Mouse (Mus musculus): ENCODE measurements around the gene Kif1b.
"Not testable (repeated sequence)": the region's sequence is repeated elsewhere in the genome, so short reads cannot be mapped to it uniquely, and the experiment has no call there.

Kif1b gene

DNA sequence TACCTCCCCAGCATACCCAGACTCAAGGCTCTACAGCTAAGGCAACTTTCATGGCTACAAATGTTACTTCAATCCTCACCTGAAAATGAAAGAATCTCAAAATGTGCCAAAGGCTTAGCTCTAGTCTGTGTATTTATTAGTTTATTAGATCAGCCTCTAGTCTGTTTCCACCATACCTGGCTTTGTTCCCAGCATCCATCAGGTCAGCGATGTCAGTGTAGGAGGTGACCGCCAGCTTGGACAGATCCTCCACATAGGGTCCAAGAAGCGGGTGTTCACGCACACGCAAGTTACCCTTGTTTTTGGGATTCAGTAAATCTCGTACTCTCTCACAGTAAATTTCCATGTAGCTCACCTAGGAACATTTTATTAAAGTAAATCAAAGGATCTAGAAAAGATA is 37.0 kb downstream of the Kif1b start:
- no peak for DNase-seq (ENCODE audit: low spot score)

DNA sequence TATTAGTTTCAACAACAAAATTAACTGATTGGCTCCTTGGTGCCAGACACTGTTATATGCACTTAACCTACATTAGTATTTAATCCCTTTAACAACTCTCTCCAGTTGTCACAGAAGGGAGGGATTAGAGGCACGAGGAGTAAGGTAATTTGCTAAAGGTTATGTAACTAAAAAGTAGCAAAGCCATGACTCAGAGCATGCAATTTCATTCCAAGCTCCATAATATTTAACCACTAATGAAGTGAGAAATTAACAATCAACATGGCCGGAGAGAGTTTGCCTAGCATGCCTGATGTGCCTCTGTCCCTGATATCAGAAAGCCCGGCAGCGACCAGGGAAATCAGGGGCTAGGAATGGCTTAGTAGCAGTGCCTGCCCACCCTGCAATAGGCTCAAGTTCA is 38.5 kb downstream of the Kif1b start:
- no peak for DNase-seq (ENCODE audit: low spot score)

DNA sequence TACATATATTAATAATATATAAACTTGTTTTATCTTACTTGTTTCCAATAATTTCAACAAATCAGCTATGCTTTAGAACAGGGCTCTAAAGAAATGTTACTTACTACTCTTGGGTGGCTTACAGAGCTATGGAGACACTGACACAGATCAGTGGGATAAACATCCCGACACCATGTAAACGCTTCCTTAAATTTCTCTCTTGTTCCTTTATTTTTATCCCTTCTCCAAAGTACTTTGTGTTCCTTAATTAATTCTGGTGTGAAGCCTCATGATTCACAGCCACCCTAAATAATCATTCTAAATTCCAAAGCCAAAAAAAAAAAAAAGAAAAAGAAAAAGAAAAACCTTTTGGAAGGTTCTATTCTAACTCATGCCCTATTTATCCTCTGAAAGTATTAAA is 42.6 kb downstream of the Kif1b start:
- DNase-seq (ENCODE audit: low spot score) = no peak

DNA sequence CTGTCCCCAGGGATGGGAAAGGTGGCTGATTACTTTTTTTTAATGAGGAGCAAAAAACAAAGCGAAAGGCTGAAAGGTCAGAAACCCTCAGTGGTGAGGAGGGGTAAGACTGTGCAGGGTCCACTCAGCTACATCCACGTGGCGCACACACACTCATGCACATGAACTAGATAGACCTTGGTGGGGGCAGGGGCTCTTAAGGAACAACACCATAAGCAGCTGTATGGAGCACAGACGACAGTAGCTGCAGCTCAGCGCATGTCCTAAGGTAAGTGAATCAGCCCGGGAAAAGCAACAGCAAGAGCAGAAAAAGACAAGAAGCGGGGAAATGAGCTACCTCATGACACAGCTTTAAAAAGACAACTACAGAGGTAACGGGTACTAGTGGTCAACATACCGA is 44.3 kb downstream of the Kif1b start:
- DNase-seq (ENCODE audit: low spot score) = no peak

DNA sequence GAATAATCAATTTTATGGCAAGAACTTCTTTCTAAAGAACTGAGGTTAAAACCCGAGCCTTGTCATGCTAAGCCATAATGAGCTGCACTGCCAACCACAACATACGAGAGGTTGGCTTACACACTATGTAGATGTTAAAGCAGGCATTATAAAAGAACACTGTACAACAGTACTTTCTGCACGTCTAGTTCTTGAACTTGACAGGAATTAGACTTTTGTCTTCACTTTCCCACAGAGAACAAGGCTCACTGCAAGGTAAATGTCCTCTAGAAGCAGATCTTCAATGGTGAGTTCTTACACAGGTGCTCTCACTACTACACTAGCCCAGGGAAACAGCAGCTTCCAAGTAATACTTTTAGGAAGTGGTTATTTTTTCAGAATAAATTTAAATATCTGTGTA is 46.0 kb downstream of the Kif1b start:
- no peak for DNase-seq (ENCODE audit: low spot score)

DNA sequence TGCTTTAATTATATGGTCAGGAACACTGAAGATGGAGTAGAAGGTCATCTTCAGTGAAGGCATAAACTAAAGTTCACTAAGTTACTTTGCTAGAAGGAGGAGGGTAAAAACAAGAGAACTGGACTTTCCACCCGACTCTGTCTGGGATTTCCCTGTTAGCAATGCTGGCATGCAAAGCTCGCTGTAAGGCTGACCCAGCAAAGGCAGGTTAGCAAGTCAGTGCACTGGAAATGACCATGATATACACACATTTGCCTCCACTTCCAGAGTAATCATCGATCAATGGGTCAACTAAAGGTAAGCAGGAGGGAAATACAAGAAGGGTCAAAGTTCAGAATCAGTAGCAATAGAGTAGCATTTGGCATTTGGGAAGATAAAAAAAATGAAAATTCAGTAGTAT is 46.6 kb downstream of the Kif1b start:
- no peak for DNase-seq (ENCODE audit: low spot score)

DNA sequence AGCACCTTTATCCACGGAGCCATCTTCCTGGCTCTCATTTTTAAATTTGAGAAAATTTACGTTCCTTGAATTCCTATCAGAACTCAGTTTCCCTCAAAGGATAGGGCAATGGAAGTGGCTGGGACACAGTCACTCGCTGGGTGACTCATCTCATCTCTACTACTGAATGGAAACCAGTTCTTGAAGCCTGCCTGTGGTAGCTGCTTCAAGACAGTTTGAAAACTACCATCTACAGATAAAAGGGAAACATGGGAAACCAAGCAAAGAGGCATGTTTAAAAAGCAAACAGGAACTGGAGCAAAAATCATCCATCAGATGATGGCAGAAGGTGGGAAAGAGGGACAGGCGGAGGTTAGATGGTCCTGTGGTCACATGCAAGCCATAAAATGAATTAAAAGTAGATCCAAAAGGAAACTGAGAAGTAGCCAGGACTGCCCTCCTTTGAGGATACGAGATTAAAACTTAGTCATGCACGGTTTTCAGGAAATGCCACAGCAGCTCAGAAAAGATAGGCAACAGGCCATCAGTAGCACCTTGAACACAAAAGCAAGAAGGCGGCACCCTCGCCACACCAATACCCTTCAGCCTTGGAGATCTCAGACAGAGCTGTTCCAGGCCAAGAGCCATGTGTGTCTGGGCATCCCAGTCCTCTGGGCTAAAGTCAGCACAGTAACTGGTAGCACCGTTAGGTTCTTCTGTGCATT is 48.0 kb downstream of the Kif1b start:
- no peak for DNase-seq (ENCODE audit: low spot score)

DNA sequence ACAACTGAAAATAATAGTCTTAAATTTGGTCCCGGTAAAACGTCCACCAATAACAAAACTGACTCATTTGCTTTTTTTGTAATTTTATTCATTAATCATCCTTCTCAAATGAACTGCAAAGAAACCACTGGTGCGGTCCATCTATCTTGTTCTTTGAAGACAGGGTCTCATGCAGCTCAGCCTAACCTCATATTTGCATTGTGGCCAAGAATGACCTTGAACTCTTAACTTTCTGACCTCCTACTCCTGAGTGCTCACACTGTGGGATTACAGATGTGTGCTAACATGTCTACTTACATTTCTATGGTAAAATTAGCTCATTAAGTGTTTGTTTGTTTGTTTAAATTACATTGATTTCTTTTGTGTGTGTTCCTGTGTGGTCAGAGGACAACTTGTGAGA is 48.6 kb downstream of the Kif1b start:
- DNase-seq (ENCODE audit: low spot score) = no peak

DNA sequence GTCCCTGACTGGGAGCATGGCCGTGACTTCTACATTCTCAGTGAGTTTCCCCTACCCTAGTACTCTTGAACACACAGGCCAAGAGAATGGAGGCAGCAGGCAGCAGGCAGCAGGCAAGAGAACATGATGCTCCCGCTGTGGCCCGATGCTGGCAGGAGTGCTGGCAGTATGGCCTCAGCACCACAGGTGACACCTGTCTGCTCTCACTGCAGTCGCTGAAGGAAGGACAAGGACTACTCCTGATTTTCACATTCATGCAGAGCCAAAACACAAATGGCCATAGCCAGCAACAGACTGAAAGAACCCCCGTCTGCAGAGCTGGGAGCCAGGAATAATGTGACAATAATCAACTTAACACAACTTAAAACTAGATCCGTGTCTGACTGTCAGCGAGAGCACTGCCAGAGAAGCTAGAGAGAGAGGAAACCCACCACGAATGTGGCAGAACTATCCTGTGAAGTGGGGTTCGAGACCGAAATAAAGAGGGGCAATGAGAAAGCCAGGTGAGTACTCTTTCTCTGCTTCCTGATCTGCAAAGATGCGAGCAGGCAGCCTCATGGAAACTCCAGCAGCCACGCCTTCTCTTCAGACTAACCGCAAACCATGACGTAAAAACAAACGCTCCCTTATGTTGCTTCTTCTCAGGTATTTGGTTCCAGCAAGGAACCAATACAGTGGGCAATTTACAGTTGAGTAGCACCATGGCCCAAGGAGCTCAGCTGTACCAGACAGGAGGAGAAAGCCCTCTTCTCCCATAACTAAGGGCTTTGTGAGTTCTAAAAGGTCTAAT is 50.8 kb downstream of the Kif1b start:
- DNase-seq (ENCODE audit: low spot score) = no peak

DNA sequence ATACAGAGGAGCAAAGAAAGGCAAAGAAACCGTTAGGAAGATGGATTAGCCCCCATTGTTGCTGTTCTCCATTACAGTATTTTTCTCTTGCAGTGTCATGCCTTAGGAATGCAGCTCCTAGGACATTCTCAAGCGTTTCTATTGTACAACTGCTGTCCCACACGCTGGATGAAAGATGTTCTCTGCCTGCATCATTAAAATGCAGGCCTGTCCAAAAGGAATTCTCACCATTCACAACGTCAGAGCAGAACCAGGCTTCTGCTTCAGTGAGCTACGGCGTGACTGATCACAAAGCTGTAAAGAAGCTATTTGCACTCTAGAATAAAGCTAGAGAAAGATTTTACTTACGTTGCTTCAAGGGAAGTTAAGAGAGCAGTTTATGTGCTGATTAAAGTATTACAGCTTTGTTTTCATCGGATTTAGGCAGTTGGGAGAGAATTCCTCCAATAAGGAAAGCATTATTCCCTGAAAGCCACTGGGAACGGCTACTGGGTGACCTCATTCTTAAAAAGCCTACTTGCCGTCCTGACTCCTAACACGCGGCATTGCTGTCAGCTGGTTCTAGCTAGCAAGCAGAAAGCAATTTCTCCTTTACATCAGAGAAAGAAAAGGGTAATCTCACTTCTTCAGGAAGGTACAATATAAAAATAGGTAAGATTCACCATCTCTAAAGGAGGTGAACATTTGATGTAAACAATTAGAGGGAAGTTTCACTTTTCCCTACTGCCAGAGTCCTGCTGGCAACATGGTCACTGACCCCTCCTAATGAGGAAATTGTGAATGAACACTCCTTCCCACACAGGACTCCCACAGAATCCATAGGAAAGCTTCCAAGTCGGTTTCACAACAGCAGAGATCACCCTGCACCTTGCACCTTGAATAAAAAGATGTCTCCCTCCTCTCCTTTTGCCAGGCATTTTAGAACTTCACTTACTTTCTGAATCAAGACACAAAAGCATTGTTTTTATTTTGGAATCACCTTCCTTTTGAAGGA is 51.9 kb downstream of the Kif1b start:
- DNase-seq (ENCODE audit: low spot score) = no peak

DNA sequence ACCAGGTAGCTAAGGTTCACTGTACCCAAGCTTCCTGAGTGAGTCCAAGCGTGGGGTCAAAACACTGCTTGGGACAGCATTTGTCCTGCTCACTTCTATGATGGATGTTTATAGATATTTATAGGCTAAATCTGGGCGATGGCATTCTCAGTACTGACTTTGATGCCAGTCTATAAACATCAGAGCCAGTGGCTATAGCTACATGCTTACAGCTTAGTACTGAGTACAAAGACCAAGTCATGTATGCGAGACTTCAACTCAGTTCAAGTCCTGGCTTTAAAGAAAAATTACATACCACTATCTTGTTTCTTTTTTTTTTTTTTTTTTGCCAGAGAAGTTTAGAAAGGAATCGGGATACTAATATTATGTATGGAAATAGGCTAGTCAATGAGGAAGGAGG is 52.7 kb downstream of the Kif1b start:
- no peak for DNase-seq (ENCODE audit: low spot score)

DNA sequence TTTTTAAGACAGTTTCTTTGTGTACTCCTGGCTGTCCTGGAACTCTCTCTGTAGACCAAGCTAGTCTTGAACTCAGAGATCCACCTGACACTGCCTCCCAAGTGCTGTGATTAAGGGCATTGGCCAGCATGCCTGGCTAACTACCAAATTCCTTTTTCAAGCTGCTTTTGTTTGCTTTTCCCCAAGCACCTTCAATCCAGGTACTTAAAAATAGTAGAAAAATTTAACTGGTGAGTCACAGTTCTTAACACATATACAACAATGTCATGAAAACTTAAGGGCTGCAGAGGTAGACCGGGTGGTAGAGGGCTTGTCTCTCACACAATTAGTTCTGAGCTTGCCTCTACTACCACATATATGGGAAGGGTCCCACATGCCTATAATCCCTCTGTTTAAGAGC is 58.2 kb downstream of the Kif1b start:
- DNase-seq (ENCODE audit: low spot score) = no peak

DNA sequence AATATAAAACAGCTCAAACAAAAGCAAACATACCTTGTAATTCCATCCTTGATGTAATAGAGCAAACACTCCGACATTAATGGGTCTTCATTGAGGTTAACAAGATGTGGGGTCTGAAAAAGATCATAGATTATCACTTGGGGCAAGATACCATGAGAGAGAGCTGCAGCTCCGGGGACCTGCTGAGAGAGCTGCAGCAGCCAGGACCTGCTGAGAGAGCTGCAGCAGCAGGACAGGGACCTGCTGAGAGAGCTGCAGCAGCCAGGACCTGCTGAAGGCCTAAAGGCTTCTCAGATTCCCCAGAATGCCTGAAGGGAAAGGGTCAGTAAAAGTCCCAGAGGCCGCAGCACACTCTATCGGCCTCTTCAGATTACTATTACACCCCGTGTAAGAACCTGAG is 59.7 kb downstream of the Kif1b start:
- no peak for DNase-seq (ENCODE audit: low spot score)

DNA sequence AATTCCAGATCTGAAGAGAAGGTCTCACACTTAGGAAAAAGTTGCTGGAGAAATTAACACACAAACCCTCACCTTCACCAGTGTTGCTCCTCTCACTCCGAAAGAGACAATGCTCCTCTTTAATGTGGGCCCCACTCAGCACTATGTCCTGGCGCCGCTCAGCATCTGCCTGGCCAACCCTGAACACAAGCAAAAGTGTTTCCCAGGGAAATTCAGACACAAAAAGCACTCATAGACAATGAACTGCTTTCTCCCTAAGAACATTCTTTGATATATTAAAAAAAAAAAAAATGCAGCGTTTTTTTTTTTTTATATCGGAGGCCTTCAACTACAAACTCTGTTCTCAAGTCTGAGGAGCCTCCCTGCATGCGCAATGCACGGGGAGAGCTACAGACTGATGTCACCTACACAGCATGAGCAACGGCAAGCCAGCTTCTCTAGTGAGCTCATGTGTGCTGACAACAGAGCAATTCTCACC is 60.3 kb downstream of the Kif1b start:
- no peak for DNase-seq (ENCODE audit: low spot score)

DNA sequence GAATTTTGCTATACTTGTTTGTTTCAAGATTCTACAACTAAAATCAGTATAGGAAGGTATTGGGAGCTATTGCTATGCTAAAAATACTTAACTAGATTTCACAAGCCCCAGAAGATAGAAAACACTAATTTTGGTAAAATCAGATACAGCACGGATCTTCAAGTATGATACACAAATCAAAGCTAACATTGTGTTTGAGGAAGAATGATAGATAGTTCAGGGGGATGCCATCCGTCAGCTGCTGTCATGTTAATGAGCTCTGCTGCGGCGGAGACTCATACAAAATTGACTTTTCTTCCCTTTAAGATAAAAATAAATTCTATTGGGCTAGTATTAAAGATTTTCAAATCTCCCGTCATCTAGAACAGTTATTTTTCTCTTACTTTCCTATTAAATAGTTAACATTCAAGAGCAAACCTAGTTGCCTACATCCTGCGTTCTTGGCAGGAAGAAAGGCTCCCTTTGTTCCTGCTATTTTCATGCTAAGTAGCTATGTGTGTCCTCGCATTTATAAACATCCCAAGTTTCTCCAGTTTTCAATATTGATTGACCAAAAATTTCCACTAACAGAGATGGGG is 60.8 kb downstream of the Kif1b start:
- no peak for DNase-seq (ENCODE audit: low spot score)

DNA sequence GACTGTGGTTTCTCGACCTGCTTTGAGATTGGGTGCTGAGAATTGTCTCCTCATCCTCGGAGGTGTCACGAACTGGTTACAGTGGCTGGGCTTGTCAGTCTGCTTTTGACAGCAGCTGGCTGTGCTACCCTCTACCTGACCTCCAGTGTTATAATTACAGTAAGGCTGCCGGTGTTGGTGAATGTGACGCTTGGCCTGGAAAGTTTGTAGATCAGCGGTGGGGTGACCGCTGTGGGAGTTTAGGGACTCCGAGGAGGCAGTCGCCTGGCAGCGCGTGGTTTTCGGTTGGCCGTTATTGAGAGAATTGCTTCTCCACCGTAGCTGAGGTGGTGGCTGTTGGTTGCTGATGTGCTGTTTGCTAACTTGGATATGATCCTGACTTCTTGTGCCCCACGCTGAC is 70.5 kb downstream of the Kif1b start:
- no peak for DNase-seq (ENCODE audit: low spot score)

DNA sequence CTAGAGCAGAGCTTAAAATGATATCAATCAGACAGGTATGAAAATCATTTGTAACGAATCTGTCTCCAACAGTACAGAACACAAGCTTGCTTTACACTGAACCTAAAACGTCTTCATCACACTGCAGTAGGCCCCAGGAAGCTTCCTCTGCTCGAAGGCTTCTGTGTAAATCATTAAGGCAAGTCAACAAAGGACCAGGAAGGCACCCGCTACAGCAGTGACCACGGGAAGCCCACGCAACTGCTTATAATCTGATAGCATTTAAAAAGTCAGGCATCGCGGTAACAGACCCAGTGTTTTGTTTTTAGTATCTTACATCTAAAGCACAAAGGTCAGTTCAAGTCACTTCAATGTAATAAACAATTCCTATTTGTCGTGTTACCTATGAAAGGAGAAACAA is 73.6 kb downstream of the Kif1b start:
- no peak for DNase-seq (ENCODE audit: low spot score)

DNA sequence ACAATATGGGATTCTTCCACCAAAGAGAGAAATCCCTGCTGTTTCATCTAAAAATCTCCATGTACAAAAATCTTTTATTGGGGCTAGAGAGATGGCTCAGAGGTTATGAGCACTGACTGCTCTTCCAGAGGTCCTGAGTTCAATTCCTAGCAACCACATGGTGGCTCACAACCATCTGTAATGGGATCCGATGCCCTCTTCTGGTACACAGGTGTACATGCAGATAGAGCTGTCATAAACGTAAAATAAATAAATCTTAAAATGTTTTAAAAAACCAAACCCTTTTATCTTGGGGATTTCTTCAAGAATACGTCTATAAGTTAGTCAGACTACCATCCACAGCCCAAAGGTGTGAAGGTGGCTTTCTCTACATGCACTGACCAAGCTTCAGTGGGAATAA is 78.8 kb downstream of the Kif1b start:
- not testable (repeated sequence) for DNase-seq (ENCODE audit: low spot score)

DNA sequence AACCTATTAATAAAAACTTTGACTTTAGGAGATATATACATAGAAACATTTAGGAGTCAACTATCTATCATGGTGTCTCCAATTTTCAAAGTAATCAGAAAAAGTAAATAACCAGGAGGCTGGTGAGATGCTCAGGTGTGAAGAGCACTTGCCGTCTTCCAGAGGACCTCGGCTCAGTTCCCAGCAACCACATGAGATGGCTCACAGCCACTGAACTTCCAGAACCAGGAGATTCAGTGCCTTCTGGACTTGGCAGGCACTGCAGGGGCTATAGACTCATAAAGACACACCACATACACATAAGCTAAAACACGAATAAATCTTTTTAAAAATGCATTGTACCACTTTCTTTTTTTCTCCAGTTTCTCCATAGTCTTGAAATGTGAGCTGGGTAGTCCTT is 79.2 kb downstream of the Kif1b start:
- no peak for DNase-seq (ENCODE audit: low spot score)

DNA sequence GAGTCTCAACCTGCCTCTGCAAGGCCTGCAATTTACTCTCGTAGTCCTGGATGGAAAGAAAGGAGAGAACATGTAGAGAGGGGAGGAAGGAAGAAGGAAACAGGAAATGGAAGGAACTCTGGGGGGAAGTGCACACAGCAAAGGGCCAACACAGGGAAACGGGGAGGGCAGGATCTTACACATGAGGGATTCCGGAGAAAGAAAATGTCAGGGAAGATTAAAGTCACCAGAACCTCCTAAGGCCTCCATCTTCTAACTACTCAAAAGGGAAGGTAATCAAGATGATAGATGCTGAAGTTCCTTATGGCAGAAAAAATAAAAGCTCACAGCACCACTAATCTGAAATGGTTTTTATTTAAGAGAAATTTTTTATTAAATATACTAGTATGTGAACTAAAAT is 81.2 kb downstream of the Kif1b start:
- no peak for DNase-seq (ENCODE audit: low spot score)

DNA sequence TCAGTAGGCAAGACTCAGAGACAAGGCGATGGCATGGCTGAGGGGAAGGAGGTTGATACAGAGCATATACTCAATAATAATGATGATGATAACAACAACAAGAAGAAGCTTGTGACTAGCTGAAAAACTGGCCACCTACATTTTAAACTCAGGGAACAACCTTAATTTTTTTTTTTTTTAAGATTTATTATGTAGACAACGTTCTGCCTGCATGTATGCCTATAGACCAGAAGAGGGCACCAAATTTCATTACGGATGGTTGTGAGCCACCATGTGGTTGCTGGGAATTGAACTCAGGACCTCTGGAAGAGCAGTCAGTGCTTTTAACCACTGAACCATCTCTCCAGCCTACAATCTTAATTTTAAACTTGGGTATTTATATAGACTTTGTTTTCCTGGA is 84.0 kb downstream of the Kif1b start:
- no peak for DNase-seq (ENCODE audit: low spot score)

DNA sequence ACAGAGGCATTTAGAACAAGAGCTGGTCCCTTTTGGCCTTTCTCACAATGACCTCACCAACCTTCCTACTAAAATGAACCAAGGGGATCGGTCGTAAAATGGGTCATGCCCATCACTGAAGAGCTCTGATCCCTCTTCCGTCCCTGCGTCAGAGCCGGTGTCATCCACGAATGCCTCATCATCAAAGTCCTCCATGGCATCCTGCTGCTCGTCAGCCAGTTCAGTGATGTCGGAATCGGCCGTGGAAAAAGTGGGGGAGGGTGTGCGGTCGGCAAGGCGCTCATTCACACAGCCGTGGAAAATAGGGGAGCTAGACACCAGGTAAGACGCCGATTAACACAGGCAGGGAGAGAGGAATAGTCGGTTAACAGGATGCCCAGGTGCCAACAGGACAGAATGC is 87.0 kb downstream of the Kif1b start:
- DNase-seq (ENCODE audit: low spot score) = no peak
